Mouse (Mus musculus): ENCODE measurements around the gene Tcf7l2. TPM values are rescaled to one million over a fixed set of nuclear protein-coding genes. Genes with fewer than 3 reads are reported as not detected.

Gene Tcf7l2
- polyA plus RNA-seq, 1 experiment from 2014 or later = 42.5 TPM

GRCm38 (mm10) chr19:55747926-55748291 lies 6.3 kb downstream of the Tcf7l2 start:
- no peak overlapping the region for H3K9ac ChIP-seq
- H3K9me3 ChIP-seq = no peaks in the 10 kb centered on the region
- H3K36me3 ChIP-seq = no peaks in the 10 kb centered on the region
- H3K4me3 ChIP-seq = no peak overlapping the region
- H3K27me3 ChIP-seq = no peaks in the 10 kb centered on the region
- H3K27ac ChIP-seq = no peak overlapping the region
- whole genome bisulfite sequencing = 23% methylated on average over 6 of the region's 6 CpGs
- H3K4me1 ChIP-seq = peaks cover 66% of the 10 kb centered on the region
- no peak overlapping the region for H3K4me2 ChIP-seq
- ATAC-seq (ENCODE audit: borderline replicate concordance, extremely low read depth, low FRiP score, low TSS enrichment) = no peak

- Histone ChIP-seq H3K4me3 (no peak overlapping the region), H3K9ac (no peak overlapping the region), H3K9me3 (no peaks in the 10 kb centered on the region), H3K36me3 (no peaks in the 10 kb centered on the region), H3K4me2 (no peak overlapping the region), H3K27me3 (no peaks in the 10 kb centered on the region), H3K4me1 (peaks cover 69% of the 10 kb centered on the region), H3K27ac (no peak overlapping the region)
- ATAC-seq (ENCODE audit: borderline replicate concordance, extremely low read depth, low FRiP score, low TSS enrichment) = no peak
- 50% methylated on average over 6 of the region's 6 CpGs for WGBS
Measured at GRCm38 (mm10) chr19:55748801-55749200, 7.2 kb downstream of the Tcf7l2 start.

- Histone ChIP-seq H3K4me1 (peaks cover 70% of the 10 kb centered on the region), H3K27ac (no peak overlapping the region)
Measured at GRCm38 (mm10) chr19:55749532-55749931, 7.9 kb downstream of the Tcf7l2 start.

GRCm38 (mm10) chr19:55750048-55750447 lies 8.4 kb downstream of the Tcf7l2 start:
- no peaks in the 10 kb centered on the region for H3K27me3 ChIP-seq
- no peak overlapping the region for H3K4me3 ChIP-seq
- H3K27ac ChIP-seq = no peak overlapping the region
- WGBS = 56% methylated on average over 13 of the region's 13 CpGs
- H3K4me1 ChIP-seq = peaks cover 65% of the 10 kb centered on the region
- ATAC-seq (ENCODE audit: borderline replicate concordance, extremely low read depth, low FRiP score, low TSS enrichment) = no peak
- no peak overlapping the region for H3K9ac ChIP-seq
- H3K9me3 ChIP-seq = no peaks in the 10 kb centered on the region
- H3K36me3 ChIP-seq = no peaks in the 10 kb centered on the region
- no peak overlapping the region for H3K4me2 ChIP-seq

More at GRCm38 (mm10) chr19:55749532-55749931, 7.9 kb downstream of the Tcf7l2 start:
- no peak overlapping the region for H3K4me3 ChIP-seq
- H3K9me3 ChIP-seq = no peaks in the 10 kb centered on the region
- no peaks in the 10 kb centered on the region for H3K36me3 ChIP-seq
- no peak overlapping the region for H3K4me2 ChIP-seq
- ATAC-seq (ENCODE audit: borderline replicate concordance, extremely low read depth, low FRiP score, low TSS enrichment) = no peak
- 41% methylated on average over 7 of the region's 7 CpGs for WGBS
- H3K9ac ChIP-seq = no peak overlapping the region
- H3K27me3 ChIP-seq = no peaks in the 10 kb centered on the region

DNA sequence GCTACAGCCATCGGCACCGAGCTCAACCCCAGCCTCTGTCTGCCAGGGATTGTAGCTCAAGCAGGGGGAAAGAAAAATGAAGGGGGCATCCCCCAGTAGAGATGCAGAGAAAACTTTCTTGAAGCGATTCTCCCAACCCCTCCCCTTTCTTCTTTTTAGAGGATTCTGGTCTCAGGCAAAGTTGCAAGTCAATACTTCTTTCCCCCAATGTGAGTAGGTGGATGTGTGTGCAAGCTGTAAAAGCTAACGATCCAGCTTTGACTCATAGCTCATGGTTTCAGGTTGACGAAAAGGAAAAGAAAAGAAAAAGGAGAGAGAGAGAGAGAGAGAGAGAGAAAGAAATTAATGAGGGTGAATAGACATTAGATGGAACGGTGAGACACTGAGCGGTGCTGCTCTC lies 8.8 kb downstream of the Tcf7l2 start:
- Histone ChIP-seq H3K4me3 (no peak overlapping the region), H3K9ac (no peak overlapping the region), H3K4me1 (peaks cover 61% of the 10 kb centered on the region), H3K27ac (no peak overlapping the region), H3K27me3 (no peaks in the 10 kb centered on the region), H3K36me3 (no peaks in the 10 kb centered on the region), H3K4me2 (no peak overlapping the region), H3K9me3 (no peaks in the 10 kb centered on the region)
- ATAC-seq (ENCODE audit: borderline replicate concordance, extremely low read depth, low FRiP score, low TSS enrichment) = no peak
- 66% methylated on average over 7 of the region's 7 CpGs for WGBS

DNA sequence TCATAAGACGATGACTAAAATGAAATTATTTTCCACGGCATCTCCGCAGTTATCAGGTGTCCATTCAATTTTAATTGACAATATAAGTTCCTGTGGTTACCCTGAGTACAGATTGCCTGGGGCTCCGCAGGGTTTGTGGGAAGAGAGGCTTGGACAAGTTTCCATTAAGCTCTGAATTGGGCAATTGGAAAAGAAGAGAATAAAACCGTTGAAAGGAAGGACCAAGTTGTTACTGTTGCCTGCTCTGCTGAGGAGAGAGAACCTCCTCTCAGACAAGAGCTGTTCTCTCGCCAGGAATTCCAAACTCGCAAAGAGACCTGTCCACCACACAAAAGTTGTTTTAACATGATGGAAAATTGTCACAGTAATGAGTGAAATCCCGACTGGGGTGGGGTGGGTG lies 11.2 kb downstream of the Tcf7l2 start:
- no peak for ATAC-seq (ENCODE audit: borderline replicate concordance, extremely low read depth, low FRiP score, low TSS enrichment)
- WGBS = 61% methylated on average over 8 of the region's 8 CpGs

DNA sequence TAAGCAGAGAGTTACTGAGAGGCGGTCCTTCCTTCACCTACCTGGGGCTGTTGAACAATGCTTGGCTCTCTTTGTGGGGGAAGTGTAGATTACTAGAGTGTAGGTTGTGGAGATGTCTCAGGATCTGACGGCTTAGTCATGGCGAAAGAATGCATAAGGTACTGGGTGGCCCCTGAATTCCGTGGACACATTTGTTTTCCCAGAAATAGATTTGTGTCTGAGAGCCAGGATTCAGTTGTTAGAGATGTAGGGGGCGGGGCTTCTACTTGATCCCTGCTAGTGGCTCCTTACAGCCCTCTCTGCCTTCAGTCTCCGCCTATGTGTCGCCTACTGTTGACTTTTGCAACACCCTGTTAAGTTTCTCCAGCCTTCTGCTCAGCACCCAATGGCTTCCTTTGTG lies 12.7 kb downstream of the Tcf7l2 start:
- Histone ChIP-seq H3K9ac (no peak overlapping the region), H3K36me3 (no peaks in the 10 kb centered on the region), H3K4me1 (peaks cover 50% of the 10 kb centered on the region), H3K4me3 (no peak overlapping the region), H3K4me2 (0 out of 2 replicates have a peak overlapping the region, but pooled peaks have one; percentile 5), H3K9me3 (no peaks in the 10 kb centered on the region), H3K27ac (0 out of 2 replicates have a peak overlapping the region, but pooled peaks have one; percentile 0), H3K27me3 (no peaks in the 10 kb centered on the region)
- 36% methylated on average over 7 of the region's 7 CpGs for WGBS
- ATAC-seq (ENCODE audit: borderline replicate concordance, extremely low read depth, low FRiP score, low TSS enrichment) = peak; percentile 55; the same call in 1 of the 2 replicates

More for the DNA sequence above, 11.2 kb downstream of the Tcf7l2 start:
- H3K4me2 ChIP-seq = no peak overlapping the region
- H3K4me1 ChIP-seq = peaks cover 59% of the 10 kb centered on the region
- H3K27ac ChIP-seq = no peak overlapping the region
- H3K4me3 ChIP-seq = no peak overlapping the region
- H3K9me3 ChIP-seq = no peaks in the 10 kb centered on the region
- no peaks in the 10 kb centered on the region for H3K27me3 ChIP-seq
- no peaks in the 10 kb centered on the region for H3K36me3 ChIP-seq
- no peak overlapping the region for H3K9ac ChIP-seq

DNA sequence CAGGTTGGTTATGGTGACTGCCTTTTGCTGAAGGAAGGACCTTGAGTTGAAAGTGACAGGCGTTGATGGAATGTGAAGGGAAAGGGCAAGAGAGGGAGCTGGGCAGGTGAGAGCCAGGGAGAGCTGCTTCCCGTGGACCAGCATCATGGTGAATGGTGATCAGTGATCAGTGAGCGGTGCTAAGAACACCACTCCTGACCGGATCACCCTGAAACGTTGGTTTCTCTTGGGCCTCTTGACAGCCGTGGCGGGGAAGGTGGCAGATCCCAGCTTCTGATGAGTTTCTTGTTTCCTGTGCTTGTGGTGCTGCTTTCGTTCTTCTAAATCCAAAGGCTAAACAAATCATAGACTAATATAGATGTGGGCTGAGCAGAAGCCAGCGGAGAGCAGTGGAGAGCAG lies 13.8 kb downstream of the Tcf7l2 start:
- no peak overlapping the region for H3K4me2 ChIP-seq
- 84% methylated on average over 9 of the region's 9 CpGs for WGBS
- H3K9ac ChIP-seq = no peak overlapping the region
- H3K4me1 ChIP-seq = peaks cover 44% of the 10 kb centered on the region
- H3K9me3 ChIP-seq = no peaks in the 10 kb centered on the region
- no peaks in the 10 kb centered on the region for H3K36me3 ChIP-seq
- no peak overlapping the region for H3K27ac ChIP-seq
- no peaks in the 10 kb centered on the region for H3K27me3 ChIP-seq
- no peak overlapping the region for H3K4me3 ChIP-seq
- ATAC-seq (ENCODE audit: borderline replicate concordance, extremely low read depth, low FRiP score, low TSS enrichment) = no peak

DNA sequence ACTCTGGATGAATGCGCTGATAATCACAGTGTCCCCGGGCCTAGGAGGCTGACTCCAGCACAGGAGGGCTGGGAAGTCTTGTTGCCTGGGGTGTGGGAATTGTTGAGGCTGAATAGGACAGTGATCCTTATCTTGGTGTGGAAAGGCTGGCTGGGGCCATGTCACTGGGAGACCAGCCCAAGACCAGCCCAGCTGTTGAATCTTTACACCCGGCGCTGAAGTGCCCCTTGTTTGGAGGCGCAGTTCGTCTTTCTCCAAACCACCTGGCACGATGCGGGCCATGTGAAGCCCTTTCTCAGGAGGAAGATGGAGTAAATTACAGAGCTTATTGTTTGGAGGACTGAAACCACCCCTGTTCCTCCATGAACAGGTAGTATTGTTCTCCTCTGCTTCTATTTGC lies 15.1 kb downstream of the Tcf7l2 start:
- H3K4me2 ChIP-seq = no peak overlapping the region

DNA sequence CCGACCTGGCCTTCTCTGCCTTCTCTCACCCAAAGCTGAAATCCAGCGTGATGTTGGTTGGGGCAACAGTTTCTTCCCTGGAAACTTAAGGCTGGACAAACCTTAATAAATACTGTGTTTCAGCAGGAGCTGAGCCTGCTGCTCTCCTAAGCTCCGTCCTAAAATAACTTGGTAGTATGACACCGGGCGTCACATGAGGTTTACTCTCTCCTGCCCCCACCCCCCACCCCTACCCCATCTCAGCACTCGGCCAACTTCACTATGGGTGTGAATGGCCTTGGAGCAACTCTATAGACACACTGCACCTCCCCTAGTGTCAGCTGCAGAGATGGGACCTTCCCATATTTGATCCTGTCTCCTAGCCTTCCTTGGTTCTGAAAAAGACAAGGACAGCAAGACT lies 15.8 kb downstream of the Tcf7l2 start:
- no peaks in the 10 kb centered on the region for H3K36me3 ChIP-seq
- H3K9ac ChIP-seq = no peak overlapping the region
- H3K4me3 ChIP-seq = no peak overlapping the region
- WGBS = 80% methylated on average over 6 of the region's 6 CpGs
- H3K9me3 ChIP-seq = no peaks in the 10 kb centered on the region
- H3K4me2 ChIP-seq = no peak overlapping the region
- no peak overlapping the region for H3K27ac ChIP-seq
- no peaks in the 10 kb centered on the region for H3K27me3 ChIP-seq
- peaks cover 41% of the 10 kb centered on the region for H3K4me1 ChIP-seq
- ATAC-seq (ENCODE audit: borderline replicate concordance, extremely low read depth, low FRiP score, low TSS enrichment) = no peak

More for the DNA sequence above, 15.1 kb downstream of the Tcf7l2 start:
- Histone ChIP-seq H3K36me3 (no peaks in the 10 kb centered on the region), H3K9me3 (no peaks in the 10 kb centered on the region), H3K9ac (no peak overlapping the region), H3K27me3 (no peaks in the 10 kb centered on the region), H3K4me1 (peaks cover 44% of the 10 kb centered on the region), H3K4me3 (no peak overlapping the region), H3K27ac (peak overlapping the region; percentile 15; the same call in 1 of the 2 replicates)
- WGBS = 55% methylated on average over 8 of the region's 8 CpGs
- no peak for ATAC-seq (ENCODE audit: borderline replicate concordance, extremely low read depth, low FRiP score, low TSS enrichment)

- ATAC-seq (ENCODE audit: borderline replicate concordance, extremely low read depth, low FRiP score, low TSS enrichment) = no peak
- Histone ChIP-seq H3K4me3 (no peak overlapping the region), H3K4me1 (peaks cover 34% of the 10 kb centered on the region), H3K27me3 (no peaks in the 10 kb centered on the region), H3K4me2 (no peak overlapping the region), H3K36me3 (no peaks in the 10 kb centered on the region), H3K9ac (no peak overlapping the region), H3K27ac (no peak overlapping the region), H3K9me3 (no peaks in the 10 kb centered on the region)
Measured at GRCm38 (mm10) chr19:55758158-55758557, 16.5 kb downstream of the Tcf7l2 start.

- H3K9ac ChIP-seq = no peak overlapping the region
- 81% methylated on average over 9 of the region's 9 CpGs for WGBS
- no peaks in the 10 kb centered on the region for H3K9me3 ChIP-seq
- no peak overlapping the region for H3K4me3 ChIP-seq
- no peaks in the 10 kb centered on the region for H3K27me3 ChIP-seq
- no peak for ATAC-seq (ENCODE audit: borderline replicate concordance, extremely low read depth, low FRiP score, low TSS enrichment)
- H3K36me3 ChIP-seq = no peaks in the 10 kb centered on the region
- H3K27ac ChIP-seq = no peak overlapping the region
- H3K4me2 ChIP-seq = no peak overlapping the region
- peaks cover 31% of the 10 kb centered on the region for H3K4me1 ChIP-seq
Measured at GRCm38 (mm10) chr19:55759006-55759405, 17.4 kb downstream of the Tcf7l2 start.

- Histone ChIP-seq H3K4me3 (no peak overlapping the region), H3K4me2 (no peak overlapping the region), H3K9me3 (no peaks in the 10 kb centered on the region), H3K9ac (no peak overlapping the region), H3K36me3 (no peaks in the 10 kb centered on the region), H3K4me1 (peaks cover 22% of the 10 kb centered on the region), H3K27ac (no peak overlapping the region), H3K27me3 (no peaks in the 10 kb centered on the region)
- WGBS = 64% methylated on average over 5 of the region's 5 CpGs
- ATAC-seq (ENCODE audit: borderline replicate concordance, extremely low read depth, low FRiP score, low TSS enrichment) = no peak
Measured at GRCm38 (mm10) chr19:55761086-55761485, 19.5 kb downstream of the Tcf7l2 start.

Measured in lung, embryonic 15.5 days (tissue).